Mouse (Mus musculus): ENCODE measurements around the gene Paqr3. TPM values are rescaled to one million over a fixed set of nuclear protein-coding genes. Genes with fewer than 3 reads are reported as not detected.

The Paqr3 gene
- total and polyA plus RNA-seq, 2 experiments from 2014 or later, result 0.59 to 2.5 TPM

GRCm38 (mm10) chr5:97054801-97055200 lies 56.6 kb downstream of the Paqr3 start:
- no peak for ATAC-seq (ENCODE audit: insufficient read depth, low read depth)
- 77% methylated on average over 10 of the region's 10 CpGs for WGBS
- no peaks in the 10 kb centered on the region for H3K9me3 ChIP-seq (replicated peaks; ENCODE audit: control insufficient read depth, low read length)

GRCm38 (mm10) chr5:97054166-97054565 lies 57.2 kb downstream of the Paqr3 start:
- no peak overlapping the region for H3K9ac ChIP-seq (replicated peaks; ENCODE audit: low read depth, low read length)
- no peaks in the 10 kb centered on the region for H3K9me3 ChIP-seq (replicated peaks; ENCODE audit: control insufficient read depth, low read length)
- WGBS, result 84% methylated on average over 5 of the region's 5 CpGs
- no peak overlapping the region for H3K4me2 ChIP-seq (ENCODE audit: low read depth, low read length)
- no peak overlapping the region for H3K4me3 ChIP-seq (ENCODE audit: low read depth, low read length)
- ATAC-seq (ENCODE audit: insufficient read depth, low read depth) (no peak), DNase-seq (ENCODE audit: low spot score) (no peak)
- no peak overlapping the region for H3K27ac ChIP-seq (ENCODE audit: low read depth)
- TF ChIP-seq CTCF (IDR thresholded peaks at IDR 0.05; ENCODE audit: low read depth) (no peak), EP300 (IDR thresholded peaks at IDR 0.05; ENCODE audit: low read depth) (no peak)
- H3K4me1 ChIP-seq (ENCODE audit: control insufficient read depth, insufficient read depth), result no peaks in the 10 kb centered on the region
- peaks cover 28% of the 10 kb centered on the region for H3K36me3 ChIP-seq (replicated peaks; ENCODE audit: control insufficient read depth, insufficient read depth, low read length)
- H3K27me3 ChIP-seq (ENCODE audit: control insufficient read depth, insufficient read depth, low read length), result no peaks in the 10 kb centered on the region

More at GRCm38 (mm10) chr5:97054801-97055200, 56.6 kb downstream of the Paqr3 start:
- no peak for DNase-seq (ENCODE audit: low spot score)
- no peak overlapping the region for H3K9ac ChIP-seq (replicated peaks; ENCODE audit: low read depth, low read length)
- peaks cover 28% of the 10 kb centered on the region for H3K36me3 ChIP-seq (replicated peaks; ENCODE audit: control insufficient read depth, insufficient read depth, low read length)
- H3K4me2 ChIP-seq (ENCODE audit: low read depth, low read length), result no peak overlapping the region
- H3K27me3 ChIP-seq (ENCODE audit: control insufficient read depth, insufficient read depth, low read length), result no peaks in the 10 kb centered on the region
- TF ChIP-seq EP300 (IDR thresholded peaks at IDR 0.05; ENCODE audit: low read depth) (no peak), CTCF (IDR thresholded peaks at IDR 0.05; ENCODE audit: low read depth) (no peak)
- no peak overlapping the region for H3K4me3 ChIP-seq (ENCODE audit: low read depth, low read length)
- no peaks in the 10 kb centered on the region for H3K4me1 ChIP-seq (ENCODE audit: control insufficient read depth, insufficient read depth)
- H3K27ac ChIP-seq (ENCODE audit: low read depth), result no peak overlapping the region

- TF ChIP-seq CTCF (IDR thresholded peaks at IDR 0.05; ENCODE audit: low read depth) (no peak), EP300 (IDR thresholded peaks at IDR 0.05; ENCODE audit: low read depth) (no peak)
- Histone ChIP-seq H3K27ac (ENCODE audit: low read depth) (no peak overlapping the region), H3K27me3 (ENCODE audit: control insufficient read depth, insufficient read depth, low read length) (no peaks in the 10 kb centered on the region), H3K9me3 (replicated peaks; ENCODE audit: control insufficient read depth, low read length) (no peaks in the 10 kb centered on the region), H3K9ac (replicated peaks; ENCODE audit: low read depth, low read length) (no peak overlapping the region), H3K4me3 (ENCODE audit: low read depth, low read length) (no peak overlapping the region), H3K36me3 (replicated peaks; ENCODE audit: control insufficient read depth, insufficient read depth, low read length) (peaks cover 20% of the 10 kb centered on the region; the same call in 1 of the 2 replicates), H3K4me1 (ENCODE audit: control insufficient read depth, insufficient read depth) (no peaks in the 10 kb centered on the region), H3K4me2 (ENCODE audit: low read depth, low read length) (no peak overlapping the region)
- 92% methylated on average over 5 of the region's 5 CpGs for WGBS
- ATAC-seq (ENCODE audit: insufficient read depth, low read depth) (no peak), DNase-seq (ENCODE audit: low spot score) (no peak)
Measured at GRCm38 (mm10) chr5:97048905-97049304, 62.5 kb downstream of the Paqr3 start.

GRCm38 (mm10) chr5:97046680-97047079 lies 64.7 kb downstream of the Paqr3 start:
- DNase-seq (ENCODE audit: low spot score), result no peak
- WGBS, result 90% methylated on average over 10 of the region's 10 CpGs
- no peak for ATAC-seq (ENCODE audit: insufficient read depth, low read depth)
- Histone ChIP-seq H3K4me2 (ENCODE audit: low read depth, low read length) (no peak overlapping the region), H3K4me1 (ENCODE audit: control insufficient read depth, insufficient read depth) (no peaks in the 10 kb centered on the region), H3K36me3 (replicated peaks; ENCODE audit: control insufficient read depth, insufficient read depth, low read length) (peaks cover 15% of the 10 kb centered on the region; the same call in 1 of the 2 replicates), H3K9me3 (replicated peaks; ENCODE audit: control insufficient read depth, low read length) (no peaks in the 10 kb centered on the region), H3K27ac (ENCODE audit: low read depth) (no peak overlapping the region), H3K27me3 (ENCODE audit: control insufficient read depth, insufficient read depth, low read length) (no peaks in the 10 kb centered on the region), H3K9ac (replicated peaks; ENCODE audit: low read depth, low read length) (no peak overlapping the region), H3K4me3 (ENCODE audit: low read depth, low read length) (no peak overlapping the region)
- no peak for TF ChIP-seq CTCF (IDR thresholded peaks at IDR 0.05; ENCODE audit: low read depth)
- TF ChIP-seq EP300 (IDR thresholded peaks at IDR 0.05; ENCODE audit: low read depth), result no peak

- Histone ChIP-seq H3K36me3 (replicated peaks; ENCODE audit: control insufficient read depth, insufficient read depth, low read length) (peaks cover 15% of the 10 kb centered on the region; the same call in 1 of the 2 replicates), H3K9me3 (replicated peaks; ENCODE audit: control insufficient read depth, low read length) (no peaks in the 10 kb centered on the region), H3K4me2 (ENCODE audit: low read depth, low read length) (no peak overlapping the region), H3K9ac (replicated peaks; ENCODE audit: low read depth, low read length) (no peak overlapping the region), H3K4me3 (ENCODE audit: low read depth, low read length) (no peak overlapping the region), H3K27ac (ENCODE audit: low read depth) (no peak overlapping the region), H3K27me3 (ENCODE audit: control insufficient read depth, insufficient read depth, low read length) (no peaks in the 10 kb centered on the region), H3K4me1 (ENCODE audit: control insufficient read depth, insufficient read depth) (no peaks in the 10 kb centered on the region)
- DNase-seq (ENCODE audit: low spot score) (no peak), ATAC-seq (ENCODE audit: insufficient read depth, low read depth) (no peak)
- WGBS, result 91% methylated on average over 7 of the region's 7 CpGs
- TF ChIP-seq CTCF (IDR thresholded peaks at IDR 0.05; ENCODE audit: low read depth) (no peak), EP300 (IDR thresholded peaks at IDR 0.05; ENCODE audit: low read depth) (no peak)
Measured at GRCm38 (mm10) chr5:97045260-97045659, 66.1 kb downstream of the Paqr3 start.

Other genes with a start within 250 kb of the Paqr3 start
- 7.0 and 12.4 TPM in 2 replicates for gene Bmp2k, start 113.9 kb downstream of the Paqr3 start, total RNA-seq (2014; rRNA removed; ENCODE audit: low replicate concordance)
- 6.8 and 6.9 TPM in 2 replicates for gene Bmp2k, start 113.9 kb downstream of the Paqr3 start, polyA plus RNA-seq (2015; fragmentation: Nextera tagmentation; extraction: Ambion mirVana)

All from heart, postnatal 0 days (tissue).